Mouse (Mus musculus) heart, postnatal 0 days (tissue): ENCODE results near the gene Dtd2. TPM values are rescaled to one million over a fixed set of nuclear protein-coding genes. Genes with fewer than 3 reads are reported as not detected.

ENCODE experiments used
- ATAC-seq: fragments of 200-750 bp; cut with Nextera tagmentation; 2 replicates; pipeline ENCODE4 v1.8.0; 2017; ENCODE audit warnings: low read depth, moderate number of reproducible peaks, moderate library complexity; ENCODE audit not compliant: insufficient read depth
- DNase-seq: peaks from one replicate; pipeline ENCODE4 v3.0.0-alpha.2; 2016; ENCODE audit warnings: low spot score
- H3K27ac ChIP-seq: fragments of 300-500 bp; sonication (generic); 2 replicates; pipeline ENCODE4 v1.5.1; 2014; ENCODE audit warnings: low read depth, mild to moderate bottlenecking
- H3K27me3 ChIP-seq: fragments of 300-500 bp; sonication (generic); 2 replicates; pipeline ENCODE4 v1.6.1; 2014; ENCODE audit warnings: low read length, mixed read lengths; ENCODE audit not compliant: control insufficient read depth, insufficient read depth
- H3K36me3 ChIP-seq: fragments of 300-500 bp; sonication (generic); replicated peaks from 2 replicates; pipeline ENCODE4 v1.6.1; 2014; ENCODE audit warnings: low read length, mixed read lengths; ENCODE audit not compliant: control insufficient read depth, insufficient read depth
- H3K4me1 ChIP-seq: fragments of 300-500 bp; sonication (generic); 2 replicates; pipeline ENCODE4 v1.6.1; 2014; ENCODE audit warnings: antibody characterized with exemption; ENCODE audit not compliant: control insufficient read depth, insufficient read depth
- H3K4me2 ChIP-seq: fragments of 300-500 bp; sonication (generic); 2 replicates; pipeline ENCODE4 v1.6.1; 2014; ENCODE audit warnings: low read depth, mild to moderate bottlenecking, low read length, moderate library complexity
- H3K4me3 ChIP-seq: fragments of 300-500 bp; sonication (generic); 2 replicates; pipeline ENCODE4 v1.5.1; 2014; ENCODE audit warnings: low read depth, low read length
- H3K9ac ChIP-seq: fragments of 300-500 bp; sonication (generic); replicated peaks from 2 replicates; pipeline ENCODE4 v1.6.1; 2014; ENCODE audit warnings: low read depth, low read length, mixed read lengths
- H3K9me3 ChIP-seq: fragments of 300-500 bp; sonication (generic); replicated peaks from 2 replicates; pipeline ENCODE4 v1.6.1; 2016; ENCODE audit warnings: low read length; ENCODE audit not compliant: control insufficient read depth
- CTCF ChIP-seq: IDR thresholded peaks from 2 replicates; pipeline ENCODE4 v1.5.1; 2016; ENCODE audit warnings: antibody characterized with exemption, control low read depth, low read depth
- EP300 ChIP-seq: IDR thresholded peaks from 2 replicates; pipeline ENCODE4 v1.6.1; 2016; ENCODE audit warnings: antibody characterized with exemption, low read depth
- WGBS: fragments of 180-500 bp; shearing (Covaris S2); extraction: QIAGEN DNeasy Blood & Tissue Kit; methylation state at CpG from one replicate; pipeline ENCODE4 v1.1.7; 2014; 5-methylcytosine and 5-hydroxymethylcytosine counted together
- polyA plus RNA-seq: library from polyadenylated mRNA; unstranded; fragments of >200 nt; fragmentation: Nextera tagmentation; extraction: Ambion mirVana; gene quantifications from 2 replicates; pipeline ENCODE4 v1.2.1, GENCODE M21; 2015
- total RNA-seq: library from RNA; depleted of rRNA; stranded (reverse); fragments of >200 nt; gene quantifications from 2 replicates; pipeline ENCODE4 v1.2.3, GENCODE M21; 2014; ENCODE audit warnings: low replicate concordance; rRNA removed

The Dtd2 gene
- total and polyA plus RNA-seq, 2 experiments from 2014 or later = 20.3 to 24.7 TPM

DNA sequence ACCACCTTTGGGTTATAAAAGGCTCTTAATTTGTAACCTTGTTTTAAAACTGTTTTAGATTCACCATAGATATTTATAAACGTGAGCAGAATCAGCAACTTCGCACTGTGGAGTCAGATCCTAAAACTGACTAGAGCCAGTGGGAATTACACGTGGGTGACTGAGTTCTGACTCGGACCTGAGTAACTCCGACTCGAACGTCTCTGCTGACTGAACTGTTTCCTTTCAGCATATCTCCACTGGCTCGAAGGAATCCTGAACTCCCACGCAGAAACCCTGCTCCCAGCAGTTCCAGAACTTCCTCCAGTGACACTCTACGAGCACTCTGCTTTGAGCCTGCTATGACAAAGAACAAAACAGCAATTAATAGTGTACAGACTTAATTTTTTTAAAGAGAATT lies 54.0 kb downstream of the Dtd2 start:
- Histone ChIP-seq H3K4me1 (no peaks in the 10 kb centered on the region), H3K27me3 (no peaks in the 10 kb centered on the region), H3K9me3 (no peaks in the 10 kb centered on the region), H3K4me2 (no peak overlapping the region), H3K36me3 (peaks cover 59% of the 10 kb centered on the region), H3K4me3 (no peak overlapping the region), H3K9ac (no peak overlapping the region), H3K27ac (no peak overlapping the region)
- TF ChIP-seq EP300 = no peak
- no peak for DNase-seq
- WGBS = 51% methylated on average over 10 of the region's 10 CpGs
- ATAC-seq = no peak

DNA sequence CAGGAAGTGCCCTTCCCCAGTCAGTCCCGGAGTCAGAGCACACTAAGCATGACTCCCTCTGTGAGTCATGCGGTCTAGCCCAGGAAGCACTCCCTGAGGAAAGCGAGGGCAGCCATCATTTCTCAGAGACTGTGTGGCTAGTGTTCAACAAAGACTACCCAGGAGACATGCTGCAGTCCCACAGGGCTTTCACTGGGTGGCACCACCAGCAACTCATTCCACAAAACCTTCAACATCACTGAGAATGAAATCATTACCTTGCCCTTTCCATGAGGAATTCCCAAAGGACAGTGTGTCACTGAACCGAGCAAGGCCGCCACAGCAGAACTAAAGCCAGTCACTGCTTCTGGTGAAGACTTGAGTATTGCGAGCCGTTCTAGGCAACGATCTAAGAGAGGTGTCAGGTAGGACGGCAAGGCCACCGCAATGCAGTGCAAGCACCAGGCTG lies 58.8 kb downstream of the Dtd2 start:
- 65% methylated on average over 10 of the region's 10 CpGs for WGBS
- TF ChIP-seq EP300 (no peak), CTCF (peak; percentile 40)
- no peaks in the 10 kb centered on the region for H3K9me3 ChIP-seq
- no peaks in the 10 kb centered on the region for H3K27me3 ChIP-seq
- H3K36me3 ChIP-seq = peaks cover 74% of the 10 kb centered on the region
- H3K4me2 ChIP-seq = no peak overlapping the region
- ATAC-seq = peak; percentile 51
- no peak overlapping the region for H3K4me3 ChIP-seq
- H3K27ac ChIP-seq = no peak overlapping the region
- no peak overlapping the region for H3K9ac ChIP-seq
- H3K4me1 ChIP-seq = 0 out of 2 replicates have a peak, but pooled peaks cover 3% of the 10 kb centered on the region
- peak; percentile 40 for DNase-seq

DNA sequence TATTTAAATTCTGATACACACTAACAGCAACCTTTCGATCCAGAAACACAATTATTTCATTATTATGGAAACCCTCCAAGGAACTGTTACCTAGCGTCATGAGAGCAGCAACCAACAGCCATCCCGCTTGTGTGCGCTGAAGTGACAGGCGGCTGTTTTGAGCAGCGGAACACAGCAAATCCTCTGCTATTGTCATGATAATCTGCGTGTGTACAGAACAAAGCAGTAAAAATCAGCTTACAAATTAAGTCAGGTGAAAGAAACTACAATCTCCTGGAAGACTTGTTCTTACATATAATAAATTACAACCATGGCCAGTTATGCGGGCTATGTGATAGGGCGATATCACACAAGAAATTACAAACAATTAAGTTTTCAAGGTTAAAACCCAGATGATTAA lies 61.0 kb downstream of the Dtd2 start:
- ATAC-seq (no peak), DNase-seq (no peak)
- Histone ChIP-seq H3K4me2 (no peak overlapping the region), H3K9ac (no peak overlapping the region), H3K27me3 (no peaks in the 10 kb centered on the region), H3K4me1 (0 out of 2 replicates have a peak, but pooled peaks cover 3% of the 10 kb centered on the region), H3K4me3 (no peak overlapping the region), H3K36me3 (peaks cover 62% of the 10 kb centered on the region), H3K27ac (no peak overlapping the region), H3K9me3 (no peaks in the 10 kb centered on the region)
- WGBS = 90% methylated on average over 9 of the region's 9 CpGs
- TF ChIP-seq EP300 = no peak
- no peak for TF ChIP-seq CTCF

DNA sequence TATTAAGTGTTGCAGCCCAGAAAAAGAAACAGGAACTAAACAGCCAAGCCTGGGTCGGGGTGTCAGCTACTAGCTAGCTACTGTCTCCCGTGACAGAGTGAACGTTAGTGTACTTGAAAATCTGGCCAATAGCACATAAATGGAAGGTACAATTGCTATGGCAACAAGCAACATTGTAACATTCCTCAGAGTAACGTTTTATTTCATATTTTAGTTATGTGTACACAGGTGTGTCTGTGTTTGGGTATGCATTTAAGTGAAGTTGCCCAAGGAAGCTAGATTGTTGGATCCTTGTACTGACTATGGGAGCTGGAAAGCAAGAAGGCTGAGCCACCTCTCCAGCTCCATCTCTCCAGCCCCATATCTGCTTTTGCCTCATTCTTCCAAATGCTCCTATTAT lies 66.5 kb downstream of the Dtd2 start:
- no peak overlapping the region for H3K4me3 ChIP-seq
- H3K9me3 ChIP-seq = no peaks in the 10 kb centered on the region
- H3K27me3 ChIP-seq = no peaks in the 10 kb centered on the region
- H3K4me2 ChIP-seq = no peak overlapping the region
- DNase-seq (no peak), ATAC-seq (no peak)
- 84% methylated on average over 4 of the region's 4 CpGs for WGBS
- peaks cover 53% of the 10 kb centered on the region for H3K36me3 ChIP-seq
- H3K4me1 ChIP-seq = 0 out of 2 replicates have a peak, but pooled peaks cover 3% of the 10 kb centered on the region
- H3K27ac ChIP-seq = no peak overlapping the region
- H3K9ac ChIP-seq = no peak overlapping the region
- TF ChIP-seq EP300 (no peak), CTCF (no peak)

Other genes starting within 250 kb of the Dtd2 start
- 71.1 and 72.3 TPM in 2 replicates for gene Hectd1, start 177.0 kb downstream of the Dtd2 start, total RNA-seq
- 24.3 and 27.1 TPM in 2 replicates for gene Hectd1, start 177.0 kb downstream of the Dtd2 start, polyA plus RNA-seq
- 19.0 and 41.9 TPM in 2 replicates for gene Heatr5a, start 35.2 kb downstream of the Dtd2 start, total RNA-seq
- 3.1 and 3.7 TPM in 2 replicates for gene Heatr5a, start 35.2 kb downstream of the Dtd2 start, polyA plus RNA-seq
- gene Gpr33, start 21.6 kb upstream of the Dtd2 start, total RNA-seq = not detected in 2 replicates
- gene Gpr33, start 21.6 kb upstream of the Dtd2 start, polyA plus RNA-seq = not detected in 2 replicates
- gene Nubpl, start 91.2 kb upstream of the Dtd2 start, total RNA-seq = 2.7 and 9.0 TPM in 2 replicates
- 9.4 and 9.9 TPM in 2 replicates for gene Nubpl, start 91.2 kb upstream of the Dtd2 start, polyA plus RNA-seq